Mouse (Mus musculus): ENCODE measurements around the gene Serpina6. TPM values are rescaled to one million over a fixed set of nuclear protein-coding genes. Genes with fewer than 3 reads are reported as not detected.
A peak's percentile ranks its signal among the peaks of the same experiment; 100 is the strongest.
"Not testable (repeated sequence)": the region's sequence is repeated elsewhere in the genome, so short reads cannot be mapped to it uniquely, and the experiment has no call there.

Serpina6 gene
- not detected for total RNA-seq (2021)
- long read RNA-seq, experiment 1, result 0 reads
- long read RNA-seq, experiment 2, result 0 reads

GRCm38 (mm10) chr12:103656848-103657626 lies at the start of gene Serpina6:
Serpina6 (minus strand) TSS chr12:103657212.
- no peak for DNase-seq (ENCODE audit: low spot score)

- no peak for DNase-seq (ENCODE audit: low spot score)
Observed at GRCm38 (mm10) chr12:103706113-103706512, 49.1 kb upstream of the Serpina6 start.

GRCm38 (mm10) chr12:103705547-103705946 lies 48.5 kb upstream of the Serpina6 start:
- peak; percentile 7 for DNase-seq (ENCODE audit: low spot score)

GRCm38 (mm10) chr12:103700144-103700750 lies 43.2 kb upstream of the Serpina6 start:
- no peak for DNase-seq (ENCODE audit: low spot score)

- DNase-seq (ENCODE audit: low spot score), result no peak
Observed at GRCm38 (mm10) chr12:103695429-103695828, 38.4 kb upstream of the Serpina6 start, which contains the start of gene Serpina1f. Serpina1f (minus strand) TSS chr12:103695529.

GRCm38 (mm10) chr12:103688221-103688814 lies 31.3 kb upstream of the Serpina6 start:
- no peak for DNase-seq (ENCODE audit: low spot score)

- DNase-seq (ENCODE audit: low spot score), result no peak
Observed at GRCm38 (mm10) chr12:103687021-103687420, 30.0 kb upstream of the Serpina6 start.

GRCm38 (mm10) chr12:103686050-103686449 lies 29.0 kb upstream of the Serpina6 start:
- DNase-seq (ENCODE audit: low spot score), result no peak

- DNase-seq (ENCODE audit: low spot score), result no peak
Observed at GRCm38 (mm10) chr12:103685386-103685785, 28.4 kb upstream of the Serpina6 start.

GRCm38 (mm10) chr12:103683775-103684174 lies 26.8 kb upstream of the Serpina6 start:
- no peak for DNase-seq (ENCODE audit: low spot score)

GRCm38 (mm10) chr12:103681739-103682138 lies 24.7 kb upstream of the Serpina6 start:
- no peak for DNase-seq (ENCODE audit: low spot score)

GRCm38 (mm10) chr12:103681169-103681568 lies 24.2 kb upstream of the Serpina6 start:
- no peak for DNase-seq (ENCODE audit: low spot score)

- DNase-seq (ENCODE audit: low spot score), result not testable (repeated sequence)
Observed at GRCm38 (mm10) chr12:103679853-103680252, 22.8 kb upstream of the Serpina6 start.

- DNase-seq (ENCODE audit: low spot score), result no peak
Observed at GRCm38 (mm10) chr12:103676039-103676438, 19.0 kb upstream of the Serpina6 start, which contains the start of gene Serpina16. Serpina16 (minus strand) TSS chr12:103676139.

- DNase-seq (ENCODE audit: low spot score), result peak; percentile 51
Observed at GRCm38 (mm10) chr12:103673179-103673578, 16.2 kb upstream of the Serpina6 start.

GRCm38 (mm10) chr12:103671483-103671882 lies 14.5 kb upstream of the Serpina6 start:
- DNase-seq (ENCODE audit: low spot score), result no peak

- DNase-seq (ENCODE audit: low spot score), result no peak
Observed at GRCm38 (mm10) chr12:103670964-103671363, 14.0 kb upstream of the Serpina6 start.

- DNase-seq (ENCODE audit: low spot score), result peak; percentile 16
Observed at GRCm38 (mm10) chr12:103670344-103670743, 13.3 kb upstream of the Serpina6 start.

- DNase-seq (ENCODE audit: low spot score), result no peak
Observed at GRCm38 (mm10) chr12:103665286-103665685, 8.3 kb upstream of the Serpina6 start.

GRCm38 (mm10) chr12:103662053-103662452 lies 5.0 kb upstream of the Serpina6 start:
- DNase-seq (ENCODE audit: low spot score), result not testable (repeated sequence)

GRCm38 (mm10) chr12:103660076-103660475 lies 3.1 kb upstream of the Serpina6 start:
- DNase-seq (ENCODE audit: low spot score), result no peak

- peak; percentile 9 for DNase-seq (ENCODE audit: low spot score)
Observed at GRCm38 (mm10) chr12:103659171-103659570, 2.2 kb upstream of the Serpina6 start.

Data from gastrocnemius, adult 18-20 months (tissue).